Mouse (Mus musculus) embryonic stem cell, embryonic (primary cell): ENCODE measurements around the gene Odf2l.

Source experiments
- CTCF ChIA-PET, 4 experiments: fragments of 300-600 bp in 2 of 4; fragments of 350-600 bp in 2 of 4; sonication (Branson Sonifier 250); formaldehyde crosslinking; loops; one replicate each; lab custom pipeline; 2022; ENCODE audit warnings: inconsistent platforms in 2 of 4; lab: Charles Lee
- POLR2A ChIA-PET, 4 experiments: fragments of 300-600 bp in 2 of 4; fragments of 350-600 bp in 2 of 4; sonication (Branson Sonifier 250); formaldehyde crosslinking; loops; one replicate each; lab custom pipeline; 2022; ENCODE audit warnings: antibody characterized with exemption in 4 of 4, inconsistent platforms in 1 of 4; lab: Charles Lee

Gene Odf2l

DNA sequence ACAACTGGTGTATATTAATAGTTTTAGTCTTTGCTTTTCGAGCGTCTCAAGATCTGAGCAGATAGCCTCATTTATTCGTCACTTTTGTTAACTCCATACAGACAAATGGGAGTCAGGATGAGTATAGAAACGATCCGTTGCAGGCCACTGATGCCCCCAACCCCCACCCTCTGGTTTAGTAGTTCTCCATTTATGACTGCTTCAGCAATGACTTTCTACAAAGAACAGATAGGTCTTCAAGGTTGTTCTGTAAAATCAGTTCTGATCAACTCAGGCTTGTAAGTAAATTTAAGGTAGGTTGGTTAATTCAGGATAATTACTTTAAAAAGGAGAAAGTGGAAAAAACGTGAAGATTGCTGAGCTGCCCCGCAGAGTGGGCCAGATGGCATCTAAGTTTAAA, 1.0 kb downstream of the Odf2l start:
- ChIA-PET CTCF (interaction anchor here in 2 of 4 experiments (0.8 to 1.7 kb wide), 3 partner anchors 12 to 294 kb away, joined by 3 to 4 read pairs (median 3); no protein-coding TSS in a partner anchor), POLR2A (interaction anchor here in 2 of 4 experiments (0.7 to 2.0 kb wide), 7 partner anchors 10 to 400 kb away, joined by 3 to 7 read pairs (median 3); no protein-coding TSS in a partner anchor)

DNA sequence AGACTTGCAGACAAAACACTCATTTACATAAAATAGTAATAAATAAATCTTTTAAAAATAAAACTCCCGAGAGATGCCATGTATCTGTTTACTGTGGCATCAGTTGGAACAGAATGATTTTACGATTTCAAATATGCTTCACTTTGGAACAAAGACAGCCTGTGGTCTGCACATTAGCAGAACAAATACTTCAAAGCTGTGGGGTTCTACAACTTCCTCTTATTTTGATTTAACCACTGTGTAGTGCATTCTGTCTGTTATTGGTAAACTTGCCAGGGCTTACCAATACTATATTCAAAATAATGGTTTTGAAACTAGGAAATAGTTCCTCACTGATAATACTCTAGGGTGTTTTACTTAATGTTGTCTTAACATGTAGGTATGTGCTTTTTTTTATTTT, 8.2 kb downstream of the Odf2l start:
- CTCF ChIA-PET, result no interaction called here
- POLR2A ChIA-PET, result no interaction called here

DNA sequence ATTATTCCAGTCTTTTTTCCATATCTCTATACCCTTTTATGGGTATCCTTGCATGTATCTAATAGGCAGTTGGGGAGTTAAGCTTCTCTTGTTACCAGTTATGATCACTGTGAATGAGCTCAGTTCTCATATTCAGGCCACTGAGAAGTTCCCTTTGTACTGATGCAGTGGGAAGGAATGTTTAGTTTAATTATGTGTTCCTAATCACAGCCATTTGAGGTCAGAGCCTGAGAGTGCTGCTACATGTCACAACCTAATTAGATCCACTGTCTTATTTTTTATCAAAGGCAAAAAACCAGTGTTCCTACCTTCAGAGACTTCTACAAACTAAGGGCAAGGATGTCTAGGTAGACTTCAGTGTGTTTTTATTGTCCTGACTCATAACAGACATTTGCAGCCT, 11.0 kb downstream of the Odf2l start:
- ChIA-PET POLR2A (interaction anchor here in 1 of 4 experiments (1.5 kb wide), 1 partner anchor 11 kb away, joined by 6 read pairs; the partner anchor contains the start of gene Odf2l), CTCF (interaction anchor here in 2 of 4 experiments (0.5 to 0.9 kb wide), 3 partner anchors 107 to 409 kb away, joined by 3 read pairs; no protein-coding TSS in a partner anchor)

DNA sequence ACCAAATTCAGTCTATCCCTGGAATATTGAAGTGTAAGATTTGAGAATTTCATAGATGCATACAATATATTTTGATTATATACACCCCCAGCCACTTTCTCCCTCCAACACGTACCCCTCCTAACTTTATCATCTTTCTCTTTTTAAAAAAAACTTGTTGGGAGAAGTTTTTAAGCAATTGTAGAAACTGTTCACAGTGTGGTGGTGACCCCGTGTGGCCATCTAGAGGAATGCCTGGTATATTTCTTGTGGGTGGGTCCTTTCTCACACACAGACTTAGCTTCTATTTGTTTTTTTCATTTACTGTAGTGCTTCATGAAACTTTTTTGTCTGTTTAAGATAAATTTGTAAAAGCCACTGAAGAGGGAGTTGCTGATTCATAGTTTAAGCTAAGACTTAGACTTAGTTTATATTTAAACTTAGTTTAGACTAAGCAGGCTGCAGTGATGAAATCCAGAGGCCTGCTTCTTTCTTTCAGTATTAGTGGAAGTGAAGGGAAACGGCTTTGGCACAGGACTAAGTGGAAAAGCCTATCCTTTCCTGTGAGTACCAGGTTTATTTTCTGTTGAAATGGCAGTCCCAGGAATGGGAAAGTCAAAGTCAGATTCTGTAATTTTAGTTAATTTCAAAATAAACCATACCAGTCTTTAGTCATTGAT, 13.0 kb downstream of the Odf2l start:
- CTCF ChIA-PET, result interaction anchor here in 1 of 4 experiments (0.7 to 1.0 kb wide), 2 partner anchors 13 to 306 kb away, joined by 3 to 6 read pairs; partner anchors contain the start of gene Odf2l

DNA sequence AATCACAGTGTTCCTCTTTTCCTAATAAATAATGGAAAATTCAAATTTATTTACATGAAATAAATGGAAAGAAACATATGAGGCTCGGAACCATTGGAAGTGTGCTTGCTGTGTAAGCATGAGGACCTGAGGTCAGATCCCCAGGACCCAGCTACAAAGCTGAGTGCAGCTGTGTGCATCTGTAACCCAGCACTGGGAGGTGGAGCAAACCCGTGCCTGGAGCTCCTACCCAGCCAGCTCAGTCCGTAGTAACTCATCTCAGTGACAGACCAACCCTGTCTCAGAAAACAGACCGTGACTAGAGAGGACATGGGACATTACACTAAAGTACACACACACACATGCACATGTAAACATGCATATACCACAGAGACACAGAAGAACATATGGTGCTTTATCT, 21.8 kb downstream of the Odf2l start:
- ChIA-PET CTCF (no interaction called here), POLR2A (no interaction called here)

More for the DNA sequence above, 13.0 kb downstream of the Odf2l start:
- POLR2A ChIA-PET, result no interaction called here

DNA sequence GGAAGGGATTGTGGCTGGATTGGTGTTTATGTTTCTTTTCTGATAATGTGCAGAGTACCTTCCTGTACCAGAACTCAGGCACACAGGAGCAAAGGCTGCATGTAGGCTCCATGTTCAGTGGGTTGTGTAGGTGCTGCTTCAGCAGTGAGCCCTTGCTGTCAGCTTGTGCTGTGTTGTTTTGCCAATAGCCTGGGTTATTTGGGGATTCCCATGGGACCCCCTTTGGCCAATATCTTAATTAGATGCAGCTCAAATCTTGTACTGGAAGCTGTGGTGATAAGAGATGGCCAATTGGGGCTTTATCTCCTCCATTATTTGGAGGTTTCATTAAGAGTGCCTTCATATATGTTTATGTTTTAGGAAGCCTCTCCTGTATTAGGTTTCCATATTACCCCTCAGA, 24.5 kb downstream of the Odf2l start:
- CTCF ChIA-PET, result no interaction called here
- POLR2A ChIA-PET, result no interaction called here

DNA sequence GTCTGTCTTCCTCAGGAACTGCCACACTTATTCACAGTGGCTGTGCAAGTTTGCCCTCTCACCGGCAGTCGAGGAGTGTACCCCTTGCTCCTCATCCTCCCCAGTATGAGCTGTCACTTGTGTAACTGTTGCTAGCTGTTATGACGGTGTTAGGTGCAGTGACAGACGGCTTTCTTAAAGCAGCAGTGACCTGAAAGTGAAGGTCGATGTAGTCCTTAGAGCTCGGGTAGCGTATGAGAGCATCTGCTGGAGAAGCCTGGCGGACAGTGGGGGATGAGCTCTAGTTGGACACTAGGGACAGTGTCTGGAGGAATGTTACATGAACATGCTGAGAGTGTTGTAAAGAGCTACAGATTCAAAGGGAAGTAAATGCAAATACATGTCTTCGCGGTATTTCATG, 25.5 kb downstream of the Odf2l start:
- ChIA-PET CTCF (no interaction called here), POLR2A (interaction anchor here in 1 of 4 experiments (1.2 kb wide), 1 partner anchor 11 kb away, joined by 3 read pairs; no protein-coding TSS in a partner anchor)

DNA sequence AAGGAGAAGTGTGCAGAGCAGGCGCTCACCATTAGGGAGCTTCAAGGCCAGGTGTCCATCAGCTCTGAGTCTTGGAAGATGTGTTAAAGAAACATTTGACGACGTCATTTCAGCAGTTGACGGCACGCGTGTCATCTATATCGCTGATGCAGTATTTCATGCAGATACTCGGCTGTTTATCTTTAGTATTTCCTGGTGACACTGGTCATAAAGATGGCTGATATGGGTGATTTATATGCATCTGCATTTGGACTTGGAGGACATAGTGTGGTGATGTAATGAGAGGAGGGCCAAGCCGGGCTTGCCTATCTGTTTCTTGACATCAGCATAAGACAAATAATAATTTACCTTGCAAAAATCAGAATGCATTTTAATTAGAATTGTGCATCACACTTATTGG, 28.5 kb downstream of the Odf2l start:
- CTCF ChIA-PET, result interaction anchor here in 1 of 4 experiments (1.6 kb wide), 1 partner anchor 23 kb away, joined by 4 read pairs; no protein-coding TSS in a partner anchor
- POLR2A ChIA-PET, result no interaction called here

DNA sequence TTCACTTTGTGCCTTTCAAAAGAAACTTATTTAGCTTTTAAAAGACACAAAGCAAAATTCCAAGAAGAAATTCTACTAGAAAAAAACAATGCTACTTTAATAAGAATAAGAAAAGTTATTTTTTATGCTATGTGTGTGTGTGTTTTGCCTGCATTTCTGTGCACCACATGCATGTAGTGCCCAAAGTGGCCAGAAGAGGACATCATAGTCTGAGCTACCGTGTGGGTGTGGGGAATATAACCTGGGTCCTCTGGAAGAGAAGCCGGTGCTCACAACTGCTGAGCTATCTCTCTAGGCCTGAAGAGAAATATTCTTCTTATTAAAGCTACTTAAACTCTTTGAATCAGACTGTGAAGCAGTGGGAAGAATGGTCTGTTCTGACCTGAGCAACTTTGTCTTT, 29.1 kb downstream of the Odf2l start:
- POLR2A ChIA-PET, result no interaction called here
- CTCF ChIA-PET, result interaction anchor here in 2 of 4 experiments (0.6 to 1.6 kb wide), 2 partner anchors 22 to 346 kb away, joined by 3 to 4 read pairs; no protein-coding TSS in a partner anchor

DNA sequence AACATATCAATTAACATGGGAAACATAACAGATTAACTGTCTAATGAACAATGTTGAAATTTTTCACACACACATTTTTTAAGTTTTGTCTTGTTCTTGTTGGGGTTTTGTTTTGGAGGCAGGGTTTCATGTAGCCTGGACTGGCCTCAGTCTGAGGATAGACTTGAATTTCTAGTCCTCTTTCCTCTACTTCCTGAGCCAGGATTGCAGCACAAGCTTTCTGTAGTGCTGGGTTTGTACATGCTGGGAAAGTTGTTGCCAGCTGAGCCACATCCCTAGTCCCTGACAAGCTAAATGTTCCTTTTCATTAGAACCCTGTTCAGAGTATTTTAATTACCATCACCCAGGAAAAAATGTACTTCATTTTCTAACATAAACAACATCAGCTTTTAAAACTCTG, 29.6 kb downstream of the Odf2l start:
- ChIA-PET POLR2A (no interaction called here), CTCF (interaction anchor here in 1 of 4 experiments (0.6 kb wide), 1 partner anchor 346 kb away, joined by 3 read pairs; no protein-coding TSS in a partner anchor)

DNA sequence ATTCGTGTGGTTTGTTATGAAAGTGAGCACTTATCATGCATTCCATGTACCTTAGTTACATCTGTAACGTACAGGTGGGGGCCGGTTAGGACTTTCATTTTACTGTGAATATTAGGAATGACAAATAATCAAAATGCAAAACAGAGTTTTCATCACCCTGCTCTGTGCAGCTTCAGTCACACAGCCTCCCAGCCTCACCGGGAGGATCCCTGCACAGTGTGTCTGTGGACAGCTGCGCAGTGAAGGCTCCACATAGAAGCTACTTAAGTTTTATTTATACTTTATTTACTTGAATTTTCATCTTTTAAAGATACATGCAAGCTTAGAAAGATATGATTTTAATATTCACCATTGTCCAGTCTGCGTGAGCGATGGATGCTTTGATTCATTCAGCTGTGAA, 32.7 kb downstream of the Odf2l start:
- CTCF ChIA-PET, result no interaction called here
- POLR2A ChIA-PET, result interaction anchor here in 1 of 4 experiments (1.3 to 1.5 kb wide), 2 partner anchors 13 to 33 kb away, joined by 3 to 6 read pairs; partner anchors contain the start of gene Odf2l

DNA sequence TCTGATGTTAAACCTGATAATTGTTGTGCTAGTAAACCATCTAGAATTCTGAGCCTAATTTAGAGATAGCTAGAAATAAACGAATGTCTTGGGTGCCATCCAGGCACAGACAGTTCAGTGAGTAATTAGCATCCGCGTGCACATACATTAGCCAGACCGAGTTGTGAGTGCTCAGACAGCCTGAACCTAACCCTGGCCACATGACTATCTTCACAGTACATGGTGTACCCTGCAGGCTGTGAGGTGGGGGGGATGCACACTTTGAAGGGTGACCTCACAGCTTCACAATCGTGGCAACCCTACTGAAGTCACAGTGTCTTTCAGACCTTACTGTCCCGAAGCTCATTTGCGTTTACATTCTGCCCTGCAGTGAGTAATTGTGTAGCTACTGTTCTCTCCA, 33.5 kb downstream of the Odf2l start:
- POLR2A ChIA-PET, result interaction anchor here in 1 of 4 experiments (1.3 to 1.5 kb wide), 2 partner anchors 12 to 34 kb away, joined by 3 to 6 read pairs; partner anchors contain the start of gene Odf2l
- CTCF ChIA-PET, result interaction anchor here in 1 of 4 experiments (0.6 kb wide), 1 partner anchor 15 kb away, joined by 4 read pairs; no protein-coding TSS in a partner anchor

DNA sequence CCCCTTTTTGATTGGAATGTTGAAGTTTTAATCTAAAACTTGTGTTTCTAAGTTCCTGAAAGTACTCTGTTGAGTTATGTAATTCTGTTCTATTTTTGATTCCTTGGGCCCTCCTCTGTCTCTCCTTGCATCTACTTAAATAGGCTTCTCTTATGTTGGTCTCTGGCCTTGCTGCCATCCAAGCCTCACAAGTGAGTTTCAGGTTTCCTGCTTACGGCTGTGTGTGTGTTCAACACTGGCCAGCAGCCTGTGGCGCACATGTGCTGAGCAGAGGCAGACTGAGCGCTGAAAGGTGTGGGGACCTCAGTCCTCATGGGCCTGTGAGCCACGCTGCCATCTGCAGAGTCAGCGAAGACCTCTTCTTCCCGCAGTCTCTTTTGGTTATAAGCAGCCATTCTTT, 38.5 kb downstream of the Odf2l start:
- POLR2A ChIA-PET, result no interaction called here
- CTCF ChIA-PET, result no interaction called here

DNA sequence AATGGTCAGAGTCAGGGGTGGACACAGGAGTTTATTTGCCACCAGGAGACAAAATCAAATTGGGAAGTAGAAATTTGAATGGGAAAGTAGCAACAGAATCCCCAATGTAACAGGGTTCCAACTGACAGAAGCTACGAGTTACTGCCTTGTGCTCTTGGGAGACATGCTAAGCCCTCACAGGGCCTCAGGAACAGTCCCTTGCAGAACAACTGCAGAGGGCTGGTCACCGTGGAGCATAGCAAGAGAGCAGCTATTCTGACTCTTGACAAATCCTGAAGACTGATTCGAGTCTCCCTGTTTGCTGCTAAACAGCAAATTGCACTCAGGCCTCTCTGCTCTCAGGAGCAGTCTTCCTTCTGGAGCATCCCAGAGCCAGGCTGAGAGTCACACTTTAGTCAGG, 40.1 kb downstream of the Odf2l start:
- ChIA-PET CTCF (no interaction called here), POLR2A (no interaction called here)

DNA sequence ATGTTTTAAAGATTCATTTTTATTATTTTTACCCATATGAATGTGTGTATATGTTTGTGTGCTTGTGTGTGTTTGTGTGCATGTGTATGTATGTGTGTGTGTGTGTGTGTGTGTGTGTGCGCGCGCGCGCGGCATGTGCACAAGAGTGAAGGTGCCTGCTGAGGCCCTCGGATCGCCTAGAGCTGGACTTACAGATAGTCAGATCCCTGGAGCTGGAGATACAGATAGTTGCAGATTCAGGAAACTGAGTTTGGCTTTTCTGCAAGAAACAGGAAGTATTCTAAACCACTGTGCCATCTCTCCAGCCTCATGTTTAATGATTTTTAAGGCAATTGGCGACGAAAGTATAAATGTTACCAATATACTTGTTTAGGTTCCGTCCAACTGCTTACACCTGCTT, 48.4 kb downstream of the Odf2l start:
- ChIA-PET CTCF (interaction anchor here in 1 of 4 experiments (0.7 kb wide), 1 partner anchor 414 kb away, joined by 3 read pairs; no protein-coding TSS in a partner anchor), POLR2A (no interaction called here)

DNA sequence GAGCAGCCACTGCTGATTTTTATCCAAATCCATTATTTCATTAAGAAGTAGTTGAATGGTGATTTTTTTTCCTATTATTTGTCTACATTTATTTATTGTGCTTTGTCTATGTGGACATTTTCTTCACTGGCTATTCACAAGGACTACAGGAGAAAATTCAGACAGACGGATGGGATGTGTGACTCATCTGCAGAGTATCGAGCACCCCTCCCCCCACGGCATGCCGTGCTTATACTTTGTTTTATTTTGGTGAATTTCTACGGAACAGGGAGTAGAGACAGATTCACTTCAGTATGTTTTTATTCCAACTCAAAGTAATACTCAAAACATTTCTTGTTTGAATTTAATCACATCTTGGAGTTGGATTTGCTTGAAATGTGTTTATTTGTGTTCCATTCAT, 49.4 kb downstream of the Odf2l start:
- POLR2A ChIA-PET, result interaction anchor here in 2 of 4 experiments (0.6 to 0.7 kb wide), 2 partner anchors 182 to 676 kb away, joined by 4 read pairs; no protein-coding TSS in a partner anchor
- CTCF ChIA-PET, result interaction anchor here in 2 of 4 experiments (0.7 kb wide), 2 partner anchors 34 to 194 kb away, joined by 3 to 8 read pairs; no protein-coding TSS in a partner anchor

DNA sequence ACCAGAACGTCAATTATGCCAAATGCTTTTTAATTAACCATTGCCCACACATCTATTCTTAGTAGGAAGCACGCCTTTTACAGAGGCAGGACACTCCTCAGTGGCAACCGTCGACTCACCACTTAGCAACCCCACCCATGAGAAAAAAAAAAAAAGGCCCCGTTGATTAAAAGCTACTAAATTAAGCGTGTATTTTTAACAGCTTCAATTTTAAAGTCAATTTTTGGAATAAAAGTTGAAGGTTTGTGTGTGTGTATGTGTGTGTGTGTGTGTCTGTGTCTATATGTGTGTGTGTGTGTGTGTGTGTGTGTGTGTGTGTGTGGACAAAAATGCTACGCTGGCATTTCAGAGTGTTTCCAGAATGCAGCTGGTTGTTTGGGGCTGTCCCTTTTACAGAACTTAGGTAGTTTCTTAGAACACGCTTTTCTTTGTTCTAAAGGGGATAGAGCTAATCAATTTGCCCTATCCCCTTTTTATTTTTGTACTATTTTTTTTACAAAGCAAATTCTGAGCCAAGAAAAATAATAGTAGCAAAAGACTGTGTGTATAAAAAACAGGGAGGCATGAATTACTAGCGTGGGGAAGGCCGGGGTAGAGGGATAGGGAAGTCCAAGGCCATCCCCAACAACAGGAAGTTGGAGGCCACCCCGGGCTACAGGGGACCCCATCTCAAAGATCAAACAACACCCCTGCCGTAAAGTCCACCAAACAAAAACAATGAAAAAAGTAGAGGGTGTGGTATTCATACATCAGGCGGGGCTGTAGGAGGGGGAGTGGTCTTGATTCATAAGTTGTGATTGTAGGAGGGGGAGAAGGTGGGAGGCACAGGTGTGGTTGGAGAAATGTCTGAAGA, 50.7 kb downstream of the Odf2l start:
- CTCF ChIA-PET, result interaction anchor here in 2 of 4 experiments (0.6 to 1.3 kb wide), 2 partner anchors 22 to 65 kb away, joined by 4 read pairs; no protein-coding TSS in a partner anchor
- POLR2A ChIA-PET, result interaction anchor here in 1 of 4 experiments (0.6 kb wide), 1 partner anchor 42 kb away, joined by 3 read pairs; no protein-coding TSS in a partner anchor

DNA sequence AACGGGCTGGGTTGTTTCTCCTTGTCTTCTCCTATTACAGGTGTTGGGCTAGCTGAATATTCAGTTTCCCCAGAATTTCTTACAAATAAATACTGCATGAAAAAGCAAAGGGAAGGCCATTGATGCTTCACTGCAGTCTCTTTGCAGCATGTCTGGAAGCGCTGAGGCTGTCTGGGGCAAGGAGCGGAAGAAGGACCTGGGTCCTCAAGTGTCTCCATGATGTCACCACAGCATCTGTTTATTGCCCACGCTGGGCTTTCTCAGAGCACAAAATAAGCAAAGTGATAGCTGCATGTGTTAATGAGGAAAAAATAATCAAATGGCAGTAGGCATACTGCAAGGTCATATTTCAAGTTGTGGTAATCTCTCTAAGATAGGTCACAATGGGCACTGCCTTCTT, 51.6 kb downstream of the Odf2l start:
- ChIA-PET CTCF (interaction anchor here in 1 of 4 experiments (1.3 kb wide), 1 partner anchor 23 kb away, joined by 4 read pairs; no protein-coding TSS in a partner anchor), POLR2A (no interaction called here)
